ENCODE assay signal across 9 mouse cellular contexts in genomic region chr4:129288067-129288466, GRCm38 (mm10). TPM values are rescaled to one million over a fixed set of nuclear protein-coding genes. Genes with fewer than 3 reads are reported as not detected.
A peak's percentile ranks its signal among the peaks of the same experiment; 100 is the strongest.
DNase-seq lines count a peak whose midpoint lies in the region; ATAC-seq lines count a peak whose summit lies in the region.
"Had no signal": no experiment of that assay in that cellular context is flagged by ENCODE, and none has a peak within 500 bp of the region (broad histone marks: within the 10 kb centered on the region; RNA-seq: fewer than 3 reads in every experiment).

No protein-coding gene starts in this region.

- no peak overlapping the region for H3K27ac ChIP-seq in neural tube, embryonic 11.5 days (ENCODE audit: low read depth, low read length)
- no peak overlapping the region for H3K27ac ChIP-seq in stomach, embryonic 14.5 days (ENCODE audit: low read length)
- H3K27ac ChIP-seq: macrophage had no signal

- H3K4me2 ChIP-seq in neural tube, embryonic 11.5 days (ENCODE audit: low read depth) = peak overlapping the region; percentile 93
- peak overlapping the region; percentile 97 for H3K4me2 ChIP-seq in stomach, embryonic 14.5 days (replicated peaks; ENCODE audit: low read depth, low read length)

- no peak for DNase-seq in neural tube, embryonic 11.5 days (ENCODE audit: low spot score)
- no peak for DNase-seq in neural tube, embryonic 10.5 days (ENCODE audit: extremely low spot score, low spot score)
- DNase-seq in gastrocnemius, postnatal 4 days (ENCODE audit: low spot score in 2 of 2) = peak; percentile 36 to 65
- peak; percentile 52 for DNase-seq in kidney, postnatal 10 days
- no peak for DNase-seq in layer of hippocampus, adult 18-20 months (ENCODE audit: low spot score in 2 of 2)
- no peak for DNase-seq in lung, postnatal 14 days

- H3K4me3 ChIP-seq in neural tube, embryonic 11.5 days (ENCODE audit: low read depth, low read length) = peak overlapping the region; percentile 45
- peak overlapping the region; percentile 54 for H3K4me3 ChIP-seq in stomach, embryonic 14.5 days (ENCODE audit: low read depth, low read length)

- no peak for ATAC-seq in neural tube, embryonic 11.5 days (ENCODE audit: insufficient read depth, low FRiP score, low TSS enrichment)
- ATAC-seq in stomach, embryonic 14.5 days (ENCODE audit: insufficient number of reproducible peaks, insufficient read depth, low FRiP score, low read depth) = no peak
- no peak for ATAC-seq in erythroid progenitor cell, adult 5-6 weeks (replicated peaks; ENCODE audit: low FRiP score, poor library complexity, severe bottlenecking)

- no peaks in the 10 kb centered on the region for H3K9me3 ChIP-seq in neural tube, embryonic 11.5 days (ENCODE audit: control insufficient read depth, low read length)
- no peaks in the 10 kb centered on the region for H3K9me3 ChIP-seq in stomach, embryonic 14.5 days (ENCODE audit: control insufficient read depth, low read depth, low read length)

- no peak overlapping the region for H3K9ac ChIP-seq in neural tube, embryonic 11.5 days (ENCODE audit: low read length)
- no peak overlapping the region for H3K9ac ChIP-seq in stomach, embryonic 14.5 days (replicated peaks; ENCODE audit: low read depth, low read length)

- H3K27me3 ChIP-seq in neural tube, embryonic 11.5 days (ENCODE audit: control insufficient read depth, insufficient read depth, low read length) = peaks cover 12% of the 10 kb centered on the region
- H3K27me3 ChIP-seq in stomach, embryonic 14.5 days (ENCODE audit: control insufficient read depth, insufficient read depth, low read length) = no peaks in the 10 kb centered on the region

- H3K36me3 ChIP-seq in neural tube, embryonic 11.5 days (ENCODE audit: control insufficient read depth, insufficient read depth, low read length) = no peaks in the 10 kb centered on the region
- H3K36me3 ChIP-seq in stomach, embryonic 14.5 days (ENCODE audit: control insufficient read depth, insufficient read depth, low read length) = no peaks in the 10 kb centered on the region

- peaks cover 11% of the 10 kb centered on the region; the same call in 1 of the 2 replicates for H3K4me1 ChIP-seq in neural tube, embryonic 11.5 days (ENCODE audit: control insufficient read depth, insufficient read depth, low read length)
- H3K4me1 ChIP-seq in stomach, embryonic 14.5 days (ENCODE audit: control insufficient read depth, insufficient read depth, low read length) = peaks cover 4% of the 10 kb centered on the region; the same call in 1 of the 2 replicates

- WGBS in neural tube, embryonic 11.5 days = 48% methylated on average over 3 of the region's 3 CpGs
- WGBS in stomach, embryonic 14.5 days = 37% methylated on average over 3 of the region's 3 CpGs

RNA-seq across cellular contexts. Expression of gene Sync, which starts 0.7 kb away (rescaled TPM):
- polyA plus RNA-seq in neural tube, embryonic 11.5 days (2014; fragmentation: Nextera tagmentation; extraction: Ambion mirVana) = 1.3 and 1.6 TPM in 2 replicates
- total RNA-seq in gastrocnemius, postnatal 4 days (2021) = 10 to 100 TPM; 77.8 to 78.7 TPM
- 1.7 and 1.9 TPM in 2 replicates for polyA plus RNA-seq in stomach, embryonic 14.5 days (2014; fragmentation: Nextera tagmentation; extraction: Ambion mirVana)
- total RNA-seq in erythroid progenitor cell, adult 5-6 weeks (2015; ENCODE audit: low replicate concordance) = not detected in 2 replicates
- total RNA-seq in erythroid progenitor cell, adult 5-6 weeks (2017; ENCODE audit: low replicate concordance) = not detected in 2 replicates
- under 1 TPM; 0.99 TPM for total RNA-seq in layer of hippocampus, adult 18-20 months (2021)

RNA-seq across cellular contexts. Expression of gene C77080, which starts 26.9 kb away (rescaled TPM):
- 3.9 and 4.3 TPM in 2 replicates for polyA plus RNA-seq in neural tube, embryonic 11.5 days (2014; fragmentation: Nextera tagmentation; extraction: Ambion mirVana)
- 1 to 10 TPM; 8.2 to 9.7 TPM for total RNA-seq in gastrocnemius, postnatal 4 days (2021)
- 6.8 and 8.0 TPM in 2 replicates for polyA plus RNA-seq in stomach, embryonic 14.5 days (2014; fragmentation: Nextera tagmentation; extraction: Ambion mirVana)
- not detected in 2 replicates for total RNA-seq in erythroid progenitor cell, adult 5-6 weeks (2015; ENCODE audit: low replicate concordance)
- not detected in 2 replicates for total RNA-seq in erythroid progenitor cell, adult 5-6 weeks (2017; ENCODE audit: low replicate concordance)
- 1 to 10 TPM; 6.4 to 7.5 TPM for total RNA-seq in layer of hippocampus, adult 18-20 months (2021)

RNA-seq across cellular contexts. Expression of gene Rbbp4, which starts 47.1 kb away (rescaled TPM):
- polyA plus RNA-seq in neural tube, embryonic 11.5 days (2014; fragmentation: Nextera tagmentation; extraction: Ambion mirVana) = 483 and 511 TPM in 2 replicates
- 100 to 1,000 TPM; 166 to 179 TPM for total RNA-seq in gastrocnemius, postnatal 4 days (2021)
- 329 and 348 TPM in 2 replicates for polyA plus RNA-seq in stomach, embryonic 14.5 days (2014; fragmentation: Nextera tagmentation; extraction: Ambion mirVana)
- total RNA-seq in erythroid progenitor cell, adult 5-6 weeks (2015; ENCODE audit: low replicate concordance) = 177 and 270 TPM in 2 replicates
- total RNA-seq in erythroid progenitor cell, adult 5-6 weeks (2017; ENCODE audit: low replicate concordance) = 159 and 296 TPM in 2 replicates
- total RNA-seq in layer of hippocampus, adult 18-20 months (2021) = 100 to 1,000 TPM; 124 to 134 TPM

RNA-seq across cellular contexts. Expression of gene Zbtb8os, which starts 47.4 kb away (rescaled TPM):
- polyA plus RNA-seq in neural tube, embryonic 11.5 days (2014; fragmentation: Nextera tagmentation; extraction: Ambion mirVana) = 36.7 and 42.4 TPM in 2 replicates
- total RNA-seq in gastrocnemius, postnatal 4 days (2021) = 10 to 100 TPM; 28.2 to 28.8 TPM
- 46.7 and 52.2 TPM in 2 replicates for polyA plus RNA-seq in stomach, embryonic 14.5 days (2014; fragmentation: Nextera tagmentation; extraction: Ambion mirVana)
- 11.5 and 16.8 TPM in 2 replicates for total RNA-seq in erythroid progenitor cell, adult 5-6 weeks (2015; ENCODE audit: low replicate concordance)
- total RNA-seq in erythroid progenitor cell, adult 5-6 weeks (2017; ENCODE audit: low replicate concordance) = 16.3 and 23.0 TPM in 2 replicates
- total RNA-seq in layer of hippocampus, adult 18-20 months (2021) = 10 to 100 TPM; 27.4 to 31.6 TPM

Comparison
In these comparisons a context has a peak if more than half of its experiments do, and no peak if none do; other contexts are left out.
1. DNase-seq: peak in gastrocnemius, postnatal 4 days (2 of 2) and kidney, postnatal 10 days (single experiment); none in neural tube, embryonic 11.5 days (single experiment), neural tube, embryonic 10.5 days (single experiment), layer of hippocampus, adult 18-20 months (0 of 2) and lung, postnatal 14 days (single experiment).
2. RNA of gene Sync, which starts 0.7 kb away (total RNA-seq): 77.8 to 78.7 TPM in gastrocnemius, postnatal 4 days; 0.99 TPM in layer of hippocampus, adult 18-20 months and not detected in erythroid progenitor cell, adult 5-6 weeks; every median in the first group is over 10 times any median in the second.
3. RNA of gene C77080, which starts 26.9 kb away (total RNA-seq): 8.2 to 9.7 TPM in gastrocnemius, postnatal 4 days and 6.4 to 7.5 TPM in layer of hippocampus, adult 18-20 months; not detected in erythroid progenitor cell, adult 5-6 weeks; every median in the first group is over 4 times any median in the second.